Mouse (Mus musculus): ENCODE measurements around the gene Fndc11.
A peak's percentile ranks its signal among the peaks of the same experiment; 100 is the strongest.
"Not testable (repeated sequence)": the region's sequence is repeated elsewhere in the genome, so short reads cannot be mapped to it uniquely, and the experiment has no call there.

The Fndc11 gene

GRCm38 (mm10) chr2:181219538-181220216 lies at the start of gene Fndc11:
Gene Fndc11 (plus strand): TSS chr2:181220013.
- peak; percentile 69 for DNase-seq (ENCODE audit: low read depth, low spot score)

- DNase-seq (ENCODE audit: low read depth, low spot score): no peak
Observed at GRCm38 (mm10) chr2:181174646-181175045, 45.2 kb upstream of the Fndc11 start.

DNA sequence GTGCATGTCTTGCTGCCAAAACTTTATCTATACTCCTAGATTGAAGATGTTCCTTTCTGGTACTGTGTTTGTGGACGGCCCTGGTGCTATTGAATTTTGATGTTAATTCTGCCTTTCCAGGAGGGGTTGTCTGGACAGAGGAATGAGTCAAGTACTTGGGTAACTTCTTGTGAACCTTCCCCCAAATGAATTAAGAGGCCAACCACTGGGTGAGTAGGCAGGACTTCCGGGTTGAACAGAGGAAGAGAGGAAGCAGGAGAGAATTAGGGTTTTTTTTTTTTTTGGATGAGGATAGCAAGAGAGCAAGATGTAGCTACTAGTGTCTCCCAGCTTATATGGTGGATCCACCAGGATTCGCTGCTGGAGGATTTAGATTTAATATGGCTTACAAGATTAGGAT lies 41.8 kb upstream of the Fndc11 start:
- no peak for DNase-seq (ENCODE audit: low read depth, low spot score)

DNA sequence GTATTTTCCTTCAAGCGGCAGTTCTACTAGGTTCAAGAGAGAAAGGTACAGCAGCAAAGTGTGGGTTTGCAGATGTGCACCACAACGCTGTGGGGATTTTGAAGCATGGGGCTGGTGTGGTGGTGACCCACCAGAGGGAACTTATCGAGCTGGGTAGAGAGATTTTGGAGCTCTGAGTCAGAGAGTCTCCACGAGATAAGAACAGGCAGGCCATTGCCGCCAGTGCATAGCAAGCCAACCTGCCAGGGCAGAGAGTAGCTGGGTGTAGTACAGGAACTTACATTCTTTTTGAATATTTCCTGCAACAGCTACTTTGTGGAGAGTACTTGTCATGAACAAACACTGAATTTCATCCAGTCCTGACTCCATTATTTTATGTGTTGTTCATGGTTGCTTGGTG lies 41.3 kb upstream of the Fndc11 start:
- DNase-seq (ENCODE audit: low read depth, low spot score): no peak

DNA sequence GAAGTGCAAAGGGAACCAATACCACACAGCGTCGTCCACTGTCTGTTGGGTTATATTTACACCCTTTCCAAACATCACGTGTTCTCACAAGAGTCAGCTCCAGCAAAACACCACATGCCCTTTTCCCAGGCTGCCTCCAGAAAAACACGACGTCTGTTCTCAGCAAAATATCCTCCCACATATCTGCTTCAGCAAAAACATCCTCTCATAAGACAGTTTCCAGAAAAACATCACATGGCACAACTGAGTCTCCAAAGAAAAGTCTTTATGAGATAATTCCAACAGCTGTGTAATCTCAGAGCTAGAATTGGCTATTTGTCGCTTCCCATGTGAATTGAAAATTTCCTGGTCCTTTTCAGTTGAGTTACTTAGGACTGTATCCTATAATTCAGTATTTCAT lies 38.9 kb upstream of the Fndc11 start:
- DNase-seq (ENCODE audit: low read depth, low spot score): no peak

- DNase-seq (ENCODE audit: low read depth, low spot score): peak; percentile 81
Observed at GRCm38 (mm10) chr2:181186635-181187034, 33.2 kb upstream of the Fndc11 start.

- DNase-seq (ENCODE audit: low read depth, low spot score): peak; percentile 83
Observed at GRCm38 (mm10) chr2:181187121-181188000, 32.5 kb upstream of the Fndc11 start, which contains the start of gene Ppdpf. Gene Ppdpf (plus strand): TSS chr2:181187247.

DNA sequence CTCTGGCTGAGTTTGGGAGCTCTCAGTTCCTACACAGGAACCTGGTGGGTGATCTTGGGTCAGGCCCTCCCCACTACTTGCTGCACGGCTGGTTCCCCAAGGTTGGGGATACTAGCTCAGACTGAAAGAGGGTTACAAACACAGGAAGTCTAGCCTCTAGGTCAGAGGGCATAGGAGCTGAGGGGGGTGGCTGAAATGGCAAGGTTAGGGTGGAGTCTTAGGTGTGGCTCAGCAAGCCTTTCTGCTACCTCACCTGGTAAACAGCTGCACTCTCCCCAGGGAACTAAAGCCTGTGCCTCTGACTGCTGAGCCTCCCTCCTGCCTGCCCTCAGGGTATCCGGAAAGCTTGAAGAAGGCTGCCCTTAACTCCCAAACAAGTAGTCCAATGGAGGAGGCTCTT lies 31.1 kb upstream of the Fndc11 start:
- DNase-seq (ENCODE audit: low read depth, low spot score): no peak

DNA sequence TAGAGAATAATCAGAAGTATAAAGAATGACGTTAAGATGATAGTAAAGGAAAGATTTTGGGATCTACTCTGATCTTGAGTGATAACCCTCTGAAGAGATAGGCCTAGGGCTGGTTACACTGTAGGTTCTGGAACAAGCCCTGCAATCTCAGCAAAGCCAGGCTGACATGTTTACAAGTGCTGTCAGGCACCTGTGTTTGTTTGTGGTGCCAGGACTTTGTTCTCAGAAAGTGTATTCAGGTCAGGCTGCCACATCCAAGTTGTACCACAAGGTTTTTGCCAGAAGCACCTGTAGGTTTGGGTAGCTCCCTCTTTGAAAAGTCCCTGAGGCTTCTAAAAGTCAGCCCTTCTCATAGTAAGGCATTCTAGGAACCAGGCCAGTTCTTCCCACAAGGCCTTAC lies 30.5 kb upstream of the Fndc11 start:
- DNase-seq (ENCODE audit: low read depth, low spot score): no peak

- not testable (repeated sequence) for DNase-seq (ENCODE audit: low read depth, low spot score)
Observed at GRCm38 (mm10) chr2:181191385-181191784, 28.4 kb upstream of the Fndc11 start.

- no peak for DNase-seq (ENCODE audit: low read depth, low spot score)
Observed at GRCm38 (mm10) chr2:181191936-181192335, 27.9 kb upstream of the Fndc11 start.

GRCm38 (mm10) chr2:181193044-181193443 lies 26.8 kb upstream of the Fndc11 start:
- DNase-seq (ENCODE audit: low read depth, low spot score): no peak

- no peak for DNase-seq (ENCODE audit: low read depth, low spot score)
Observed at GRCm38 (mm10) chr2:181196628-181197300, 23.0 kb upstream of the Fndc11 start.

DNA sequence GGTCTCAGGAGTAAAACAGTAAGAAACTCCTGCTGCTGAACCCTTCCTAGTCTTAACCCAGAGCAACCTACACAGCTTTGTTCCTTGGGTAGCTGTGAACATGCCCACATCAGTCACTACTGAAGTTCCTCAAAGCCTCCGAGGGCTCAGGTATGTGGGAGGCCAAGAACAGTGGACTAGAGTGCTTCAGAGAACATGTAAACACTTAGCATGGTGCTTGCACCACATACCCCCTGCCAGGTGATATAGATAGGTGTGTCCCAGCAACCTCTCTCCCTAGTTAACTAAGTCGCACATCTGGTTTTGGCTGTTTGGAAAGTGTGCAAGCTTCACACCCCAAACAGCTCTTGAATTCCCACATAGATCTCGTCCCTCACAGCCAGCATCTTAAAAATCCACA lies 18.2 kb upstream of the Fndc11 start:
- DNase-seq (ENCODE audit: low read depth, low spot score): no peak

GRCm38 (mm10) chr2:181202422-181202821 lies 17.4 kb upstream of the Fndc11 start, which contains the start of gene Ptk6:
Gene Ptk6 (minus strand): TSS chr2:181202789.
- no peak for DNase-seq (ENCODE audit: low read depth, low spot score)

DNA sequence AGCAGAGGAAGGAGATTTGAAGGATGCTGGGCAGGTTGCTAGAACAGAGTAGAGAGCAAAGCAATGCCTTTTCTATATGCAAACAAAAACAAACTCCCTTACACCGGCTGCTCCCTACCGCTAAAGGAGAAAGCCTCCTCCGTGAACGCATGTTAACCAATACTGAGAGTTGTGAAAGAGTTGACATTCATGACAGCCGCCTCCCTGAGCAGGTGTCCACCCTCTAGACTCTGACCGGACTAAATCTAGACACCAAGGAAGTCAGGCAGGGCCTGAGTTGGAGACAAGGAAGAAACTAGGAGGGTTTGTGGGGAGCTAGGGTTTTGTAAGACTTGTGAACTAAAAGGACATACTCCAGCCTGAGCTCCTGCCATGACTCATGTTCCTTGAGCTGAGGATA lies 16.9 kb upstream of the Fndc11 start:
- no peak for DNase-seq (ENCODE audit: low read depth, low spot score)

- DNase-seq (ENCODE audit: low read depth, low spot score): no peak
Observed at GRCm38 (mm10) chr2:181205678-181206077, 14.1 kb upstream of the Fndc11 start.

GRCm38 (mm10) chr2:181206118-181206517 lies 13.7 kb upstream of the Fndc11 start:
- no peak for DNase-seq (ENCODE audit: low read depth, low spot score)

DNA sequence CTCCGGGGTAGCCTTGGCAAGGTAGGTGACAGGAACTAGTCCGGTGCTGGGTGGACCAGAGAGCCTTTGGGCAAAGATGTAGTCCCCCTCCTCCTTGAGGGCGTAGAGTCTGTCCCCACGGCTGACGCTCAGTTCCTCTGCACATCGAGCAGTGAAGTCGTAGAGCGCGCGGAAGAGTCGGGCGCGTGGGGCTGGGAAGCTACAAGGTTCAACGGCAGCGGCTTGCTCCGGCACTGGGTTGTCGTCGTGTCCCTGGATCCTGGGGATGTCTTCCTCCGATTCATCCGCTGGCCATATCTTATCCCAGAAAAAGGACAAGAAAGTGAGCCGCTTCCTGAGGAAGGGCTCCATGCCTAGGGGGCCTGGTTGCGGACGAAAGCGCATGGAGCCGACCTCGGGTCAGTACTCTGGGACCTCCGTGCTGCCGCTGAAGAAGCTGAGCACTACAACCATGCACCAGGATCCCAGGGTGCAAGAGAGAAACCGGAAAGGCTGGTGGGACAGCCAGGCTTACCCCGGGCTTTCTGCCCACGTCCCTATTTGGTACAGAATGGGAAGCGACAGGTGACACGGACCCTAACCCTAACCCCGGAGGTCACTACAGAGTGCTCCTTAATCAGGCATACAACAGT lies 7.3 kb upstream of the Fndc11 start:
- DNase-seq (ENCODE audit: low read depth, low spot score): no peak

GRCm38 (mm10) chr2:181213021-181213445 lies 6.8 kb upstream of the Fndc11 start, which contains the start of gene Srms:
Gene Srms (minus strand): TSS chr2:181213185.
- no peak for DNase-seq (ENCODE audit: low read depth, low spot score)

DNA sequence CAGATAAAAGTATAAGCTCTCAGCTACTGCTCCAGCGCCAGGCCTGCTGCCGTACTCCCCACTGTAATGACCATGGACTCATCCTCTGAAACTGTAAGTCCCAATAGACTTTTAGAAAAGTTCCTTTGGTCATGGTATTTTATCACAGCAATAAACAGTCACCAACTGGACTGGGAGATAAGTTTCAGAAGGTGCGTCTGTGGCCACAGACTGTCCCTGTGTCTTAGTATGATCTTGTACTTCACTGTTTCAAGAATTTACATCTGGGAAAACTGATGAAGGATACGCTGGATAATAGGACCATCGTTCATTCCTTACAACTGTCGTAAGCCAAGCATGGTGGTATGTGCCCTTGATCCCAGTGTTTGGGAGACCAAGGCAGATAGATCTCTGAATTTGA lies 3.8 kb upstream of the Fndc11 start:
- no peak for DNase-seq (ENCODE audit: low read depth, low spot score)
